Mouse (Mus musculus): ENCODE data around the gene Vmn1r239-ps.
"Not testable (repeated sequence)": the region's sequence is repeated elsewhere in the genome, so short reads cannot be mapped to it uniquely, and the experiment has no call there.

Vmn1r239-ps gene

DNA sequence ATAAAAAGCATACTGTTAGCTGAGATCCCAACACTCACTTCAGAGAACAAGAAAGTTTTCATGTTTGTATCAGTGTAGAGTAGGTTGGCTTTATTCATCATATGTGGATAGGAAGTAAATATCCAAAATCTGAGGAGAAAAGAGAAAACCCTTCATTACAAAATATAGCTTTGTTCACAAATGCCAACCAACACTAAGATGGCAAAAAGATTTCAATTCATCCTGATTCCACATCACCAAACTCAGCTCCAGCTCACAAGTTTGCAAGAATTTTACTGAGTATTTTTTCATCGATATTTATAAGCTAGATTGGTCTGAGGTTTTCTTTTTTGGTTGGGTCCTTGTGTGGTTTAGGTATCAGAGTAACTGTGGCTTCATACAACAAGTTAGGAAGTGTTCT, at the start of gene Vmn1r239-ps:
Vmn1r239-ps (minus strand) TSS at position 101 of the 400 bp plus-strand sequence.
- not testable (repeated sequence) for DNase-seq

- DNase-seq = no peak
Observed at GRCm38 (mm10) chrX:147489551-147489950, 36.0 kb upstream of the Vmn1r239-ps start.

DNA sequence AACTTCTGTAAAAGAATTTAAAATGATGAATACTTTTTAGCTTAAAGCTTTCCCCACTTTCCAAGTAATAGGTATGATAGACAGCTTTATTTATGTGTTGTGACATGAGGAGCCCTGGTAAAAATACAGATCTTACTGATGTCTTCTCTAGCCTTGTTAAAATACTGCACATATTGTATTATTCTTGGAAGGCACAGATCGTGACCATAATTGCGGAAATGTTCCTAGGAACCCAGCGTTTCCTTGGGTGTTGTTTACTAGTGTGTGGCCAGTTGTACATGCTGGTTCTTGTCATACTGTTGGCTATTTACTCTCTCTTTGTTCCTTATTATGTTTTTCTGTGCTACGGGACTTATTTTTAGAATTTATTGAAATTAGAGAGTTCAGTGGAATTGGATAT, 10.1 kb downstream of the Vmn1r239-ps start:
- DNase-seq = no peak

DNA sequence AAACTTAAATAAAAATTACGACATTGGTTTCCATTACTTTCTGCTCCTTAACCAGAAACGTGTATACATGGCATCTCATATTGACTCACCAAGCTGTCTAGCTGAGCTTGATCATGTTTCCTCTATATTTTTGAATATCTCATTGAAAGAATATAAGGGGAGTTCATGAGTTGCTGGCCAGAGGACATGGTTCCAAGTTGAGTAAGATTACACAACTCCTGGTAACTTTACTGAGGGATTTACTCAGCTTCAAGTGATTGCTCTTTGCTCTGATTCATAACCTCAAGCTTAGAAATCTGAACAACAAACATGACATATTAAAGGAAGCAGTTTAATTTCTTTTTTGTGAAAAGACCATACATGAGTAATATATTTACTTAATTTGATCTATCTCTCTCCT, 18.1 kb downstream of the Vmn1r239-ps start:
- DNase-seq = no peak

- DNase-seq = no peak
Observed at GRCm38 (mm10) chrX:147429753-147430152, 23.8 kb downstream of the Vmn1r239-ps start.

- DNase-seq = no peak
Observed at GRCm38 (mm10) chrX:147429129-147429528, 24.4 kb downstream of the Vmn1r239-ps start, which contains the start of gene Il13ra2. Gene Il13ra2 (minus strand): TSS chrX:147429192.
